Mouse (Mus musculus) liver, embryonic 14.5 days (tissue): Measurements from ENCODE around the gene Vsig8.

ENCODE experiments used
- CTCF ChIP-seq: IDR thresholded peaks from 2 replicates; pipeline ENCODE4 v1.5.1; 2016; ENCODE audit warnings: antibody characterized with exemption, low read depth, control low read depth
- EP300 ChIP-seq: IDR thresholded peaks from 2 replicates; pipeline ENCODE4 v1.6.1; 2016; ENCODE audit warnings: antibody characterized with exemption, low read depth

- TF ChIP-seq CTCF (no peak), EP300 (no peak)
These were observed 36.1 kb upstream of the Vsig8 start for GRCm38 (mm10) chr1:172519644-172520043.
